Mouse (Mus musculus) MEL (cell line): ENCODE measurements around the gene Map3k1. TPM values are rescaled to one million over a fixed set of nuclear protein-coding genes. Genes with fewer than 3 reads are reported as not detected.

Experiments used
- DNase-seq: peaks from one replicate; pipeline ENCODE4 v3.0.0; 2011; ENCODE audit warnings: low read depth, low spot score
- H3K27ac ChIP-seq: 2 replicates; pipeline ENCODE4 v1.5.1; 2012; ENCODE audit warnings: low read depth, mild to moderate bottlenecking, control low read depth, low read length, moderate library complexity; ENCODE audit not compliant: control insufficient read depth
- H3K27me3 ChIP-seq, 2 experiments: fragments of 150-350 bp in 1 of 2; sonication (generic) in 1 of 2; 2 replicates each; pipeline ENCODE4 v1.6.1; 2012; ENCODE audit warnings: low read length in 2 of 2, mild to moderate bottlenecking in 2 of 2, improper control_type of control experiment in 1 of 2, moderate library complexity in 1 of 2; ENCODE audit not compliant: insufficient read depth in 2 of 2, control insufficient read depth in 1 of 2
- H3K36me3 ChIP-seq, 2 experiments: 2 replicates each; pipeline ENCODE4 v1.6.1; 2012 to 2014; ENCODE audit warnings: low read length in 2 of 2, improper control_type of control experiment in 1 of 2, inconsistent platforms in 1 of 2, mild to moderate bottlenecking in 1 of 2; ENCODE audit not compliant: insufficient read depth in 2 of 2, control insufficient read depth in 1 of 2
- H3K4me1 ChIP-seq, 2 experiments: fragments of 150-350 bp in 1 of 2; sonication (generic) in 1 of 2; 2 replicates each; pipeline ENCODE4 v1.6.1; 2012; ENCODE audit warnings: low read length in 2 of 2, improper control_type of control experiment in 1 of 2, mild to moderate bottlenecking in 1 of 2; ENCODE audit not compliant: insufficient read depth in 2 of 2, control insufficient read depth in 1 of 2
- H3K4me3 ChIP-seq, 2 experiments: fragments of 150-350 bp in 1 of 2; sonication (generic) in 1 of 2; 2 replicates each; pipeline ENCODE4 v1.5.1; 2012; ENCODE audit warnings: low read depth in 2 of 2, low read length in 2 of 2, mild to moderate bottlenecking in 2 of 2, moderate library complexity in 2 of 2, control low read depth in 1 of 2, improper control_type of control experiment in 1 of 2; ENCODE audit not compliant: control insufficient read depth in 1 of 2, insufficient read depth in 1 of 2
- H3K79me2 ChIP-seq: 2 replicates; pipeline ENCODE4 v1.6.1; 2012; ENCODE audit warnings: mild to moderate bottlenecking, low read length, moderate library complexity; ENCODE audit not compliant: control insufficient read depth, poor library complexity, insufficient read depth
- H3K9ac ChIP-seq: 2 replicates; pipeline ENCODE4 v1.6.1; 2012; ENCODE audit warnings: low read depth, mild to moderate bottlenecking, control low read depth, low read length, moderate library complexity; ENCODE audit not compliant: control insufficient read depth, poor library complexity, severe bottlenecking
- H3K9me3 ChIP-seq: fragments of 150-350 bp; sonication (generic); replicated peaks from 2 replicates; pipeline ENCODE4 v1.6.1; 2012; ENCODE audit warnings: mild to moderate bottlenecking, low read length, improper control_type of control experiment, moderate library complexity; ENCODE audit not compliant: insufficient read depth
- CHD1 ChIP-seq: IDR thresholded peaks from 2 replicates; pipeline ENCODE4 v1.6.1; 2012; ENCODE audit warnings: low read depth, mild to moderate bottlenecking, inconsistent platforms, low read length, improper control_type of control experiment
- CHD2 ChIP-seq: IDR thresholded peaks from 2 replicates; pipeline ENCODE4 v1.6.1; 2011; ENCODE audit warnings: low read length, improper control_type of control experiment
- CTCF ChIP-seq, 3 experiments: IDR thresholded peaks in 2 of 3; conservative IDR thresholded peaks in 1 of 3; 2 replicates each; pipeline ENCODE4 v1.5.1; 2011 to 2012; ENCODE audit warnings: low read length in 3 of 3, low read depth in 2 of 3, mild to moderate bottlenecking in 2 of 3, improper control_type of control experiment in 1 of 3, inconsistent platforms in 1 of 3, mixed read lengths in 1 of 3, moderate library complexity in 1 of 3; ENCODE audit not compliant: control insufficient read depth in 1 of 3, insufficient read depth in 1 of 3, poor library complexity in 1 of 3, severe bottlenecking in 1 of 3
- E2F4 ChIP-seq: IDR thresholded peaks from 2 replicates; pipeline ENCODE4 v1.6.1; 2011; ENCODE audit warnings: low read depth, low read length, improper control_type of control experiment, borderline replicate concordance
- EP300 ChIP-seq, 2 experiments: IDR thresholded peaks; 2 replicates each; pipeline ENCODE4 v1.6.1; 2011; ENCODE audit warnings: improper control_type of control experiment in 2 of 2, low read length in 2 of 2, low read depth in 1 of 2, mild to moderate bottlenecking in 1 of 2
- HCFC1 ChIP-seq: IDR thresholded peaks from 2 replicates; pipeline ENCODE4 v1.6.1; 2012; ENCODE audit warnings: low read depth, mild to moderate bottlenecking, inconsistent platforms, low read length, improper control_type of control experiment, moderate library complexity
- MYB ChIP-seq: IDR thresholded peaks from 2 replicates; pipeline ENCODE4 v1.6.1; 2011; ENCODE audit warnings: mild to moderate bottlenecking, low read depth, low read length, improper control_type of control experiment
- MYC ChIP-seq: IDR thresholded peaks from 2 replicates; pipeline ENCODE4 v1.6.1; 2011; ENCODE audit warnings: low read depth, mild to moderate bottlenecking, low read length, improper control_type of control experiment, moderate library complexity
- POLR2A ChIP-seq, 2 experiments: IDR thresholded peaks; 2 replicates each; pipeline ENCODE4 v1.6.1; 2011 to 2012; ENCODE audit warnings: low read length in 2 of 2, mild to moderate bottlenecking in 2 of 2, control low read depth in 1 of 2, improper control_type of control experiment in 1 of 2, low read depth in 1 of 2, moderate library complexity in 1 of 2; ENCODE audit not compliant: control insufficient read depth in 1 of 2, insufficient read depth in 1 of 2, poor library complexity in 1 of 2
- POLR2AphosphoS5 ChIP-seq: IDR thresholded peaks from 2 replicates; pipeline ENCODE4 v1.6.1; 2012; ENCODE audit warnings: low read depth, borderline replicate concordance, mild to moderate bottlenecking, inconsistent platforms, low read length, moderate library complexity, mixed read lengths
- RAD21 ChIP-seq: IDR thresholded peaks from 2 replicates; pipeline ENCODE4 v1.6.1; 2011; ENCODE audit warnings: mild to moderate bottlenecking, low read depth, low read length, improper control_type of control experiment
- RCOR1 ChIP-seq: IDR thresholded peaks from 2 replicates; pipeline ENCODE4 v1.6.1; 2012; ENCODE audit warnings: low read depth, mild to moderate bottlenecking, inconsistent platforms, low read length, improper control_type of control experiment
- SMC3 ChIP-seq: IDR thresholded peaks from 2 replicates; pipeline ENCODE4 v1.6.1; 2011; ENCODE audit warnings: low read depth, low read length, improper control_type of control experiment
- TAL1 ChIP-seq: IDR thresholded peaks from 2 replicates; pipeline ENCODE4 v1.6.1; 2012; ENCODE audit warnings: mild to moderate bottlenecking, inconsistent platforms, low read length, moderate library complexity, mixed read lengths
- TCF12 ChIP-seq: IDR thresholded peaks from 2 replicates; pipeline ENCODE4 v1.6.1; 2014; ENCODE audit warnings: low read depth, mild to moderate bottlenecking, inconsistent platforms, low read length, improper control_type of control experiment, moderate library complexity
- UBTF ChIP-seq: IDR thresholded peaks from 2 replicates; pipeline ENCODE4 v1.6.1; 2012; ENCODE audit warnings: low read depth, mild to moderate bottlenecking, inconsistent platforms, low read length, improper control_type of control experiment, moderate library complexity, borderline replicate concordance; ENCODE audit not compliant: insufficient read depth
- ZC3H11A ChIP-seq: IDR thresholded peaks from 2 replicates; pipeline ENCODE4 v1.6.1; 2012; ENCODE audit warnings: low read depth, mild to moderate bottlenecking, inconsistent platforms, low read length, improper control_type of control experiment
- ZMIZ1 ChIP-seq: IDR thresholded peaks from 2 replicates; pipeline ENCODE4 v1.6.1; 2012; ENCODE audit warnings: low read depth, mild to moderate bottlenecking, inconsistent platforms, low read length, improper control_type of control experiment, moderate library complexity
- polyA plus RNA-seq, 2 experiments: library from polyadenylated mRNA; stranded (reverse) in 1 of 2; unstranded in 1 of 2; fragments of >175 nt in 1 of 2; fragments of >200 nt in 1 of 2; gene quantifications; 2 replicates each; pipeline versions ENCODE4 v1.2.1 to v1.2.4; 2012; ENCODE audit warnings: low replicate concordance in 2 of 2, low read depth in 1 of 2; ENCODE audit not compliant: insufficient read length in 2 of 2, insufficient read depth in 1 of 2, missing spikeins in 1 of 2
- total RNA-seq: library from RNA; depleted of rRNA; stranded (reverse); fragments of 300-350 nt; gene quantifications from 2 replicates; pipeline ENCODE4 v1.2.3, GENCODE M21; 2012

Gene Map3k1
- total and polyA plus RNA-seq, 3 experiments, result 4.3 to 20.7 (median 4.4) TPM

GRCm38 (mm10) chr13:111791596-111791995 is 17.2 kb downstream of the Map3k1 start:
- Histone ChIP-seq H3K9ac (no peak overlapping the region), H3K4me1 (peaks cover 0 to 4% of the 10 kb centered on the region in 2 experiments; a peak in 3 of 4 replicates), H3K27me3 (no peaks in the 10 kb centered on the region), H3K27ac (no peak overlapping the region), H3K4me3 (no peak overlapping the region), H3K9me3 (no peaks in the 10 kb centered on the region), H3K79me2 (peaks cover 2% of the 10 kb centered on the region; the same call in 1 of the 2 replicates), H3K36me3 (no peaks in the 10 kb centered on the region)
- no peak for TF ChIP-seq CHD1
- DNase-seq, result no peak

DNA sequence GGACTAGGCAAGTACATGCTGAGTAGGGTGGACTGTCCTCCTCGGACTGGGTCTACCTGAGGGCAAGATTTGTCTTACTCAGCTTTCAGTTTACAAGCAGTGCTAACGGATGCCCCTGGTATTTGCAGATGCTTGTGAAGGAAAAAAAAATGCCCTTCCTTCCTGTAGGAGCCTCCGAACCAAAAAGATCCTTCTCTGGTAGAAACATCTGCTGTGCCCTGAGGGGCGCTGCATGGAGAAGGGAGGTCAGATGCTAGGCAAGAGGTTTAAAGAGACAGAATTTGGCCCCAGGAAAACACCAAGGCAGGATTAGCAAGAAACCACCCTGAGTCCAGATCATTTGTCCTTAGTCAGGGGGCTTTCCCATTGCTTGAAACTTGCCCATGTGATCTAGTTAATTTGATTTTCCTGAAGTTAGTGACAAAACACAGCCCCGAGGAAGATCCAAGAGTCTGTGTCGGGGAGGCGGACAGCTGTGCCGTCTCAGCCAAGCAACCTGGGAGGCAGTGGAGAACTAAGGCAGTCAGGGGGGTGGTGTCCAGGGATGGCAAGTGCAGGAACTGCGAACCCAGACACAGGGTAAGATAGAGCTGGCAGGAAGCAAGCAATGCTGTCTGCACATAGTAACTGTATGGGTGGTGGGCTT is 19.2 kb downstream of the Map3k1 start:
- Histone ChIP-seq H3K36me3 (no peaks in the 10 kb centered on the region), H3K27ac (no peak overlapping the region), H3K79me2 (peaks cover 2% of the 10 kb centered on the region; the same call in 1 of the 2 replicates), H3K9ac (no peak overlapping the region), H3K27me3 (no peaks in the 10 kb centered on the region), H3K4me1 (no peaks in the 10 kb centered on the region), H3K4me3 (no peak overlapping the region), H3K9me3 (no peaks in the 10 kb centered on the region)
- TF ChIP-seq TAL1 (no peak), E2F4 (no peak), ZC3H11A (no peak), CTCF (IDR thresholded peaks at IDR 0.05 in 2 of 3, conservative IDR thresholded peaks at IDR 0.05 in 1 of 3; ENCODE audit: control insufficient read depth in 1 of 3, insufficient read depth in 1 of 3, low read depth in 2 of 3, low read length in 3 of 3, poor library complexity in 1 of 3, severe bottlenecking in 1 of 3) (no peak), TCF12 (no peak), RAD21 (no peak), MYC (no peak), ZMIZ1 (no peak), CHD1 (no peak), RCOR1 (no peak), HCFC1 (no peak), MYB (no peak), EP300 (IDR thresholded peaks at IDR 0.05; ENCODE audit: low read depth in 1 of 2, low read length in 2 of 2) (no peak), POLR2A (IDR thresholded peaks at IDR 0.05; ENCODE audit: control insufficient read depth in 1 of 2, insufficient read depth in 1 of 2, low read depth in 1 of 2, low read length in 2 of 2, poor library complexity in 1 of 2) (no peak)
- no peak for DNase-seq

GRCm38 (mm10) chr13:111788882-111789281 is 19.9 kb downstream of the Map3k1 start:
- H3K36me3 ChIP-seq, result no peaks in the 10 kb centered on the region
- TF ChIP-seq CHD2, result no peak
- no peak for TF ChIP-seq UBTF
- no peak for TF ChIP-seq POLR2A (IDR thresholded peaks at IDR 0.05; ENCODE audit: control insufficient read depth in 1 of 2, insufficient read depth in 1 of 2, low read depth in 1 of 2, low read length in 2 of 2, poor library complexity in 1 of 2)
- no peak for TF ChIP-seq SMC3
- no peak for TF ChIP-seq CTCF (IDR thresholded peaks at IDR 0.05 in 2 of 3, conservative IDR thresholded peaks at IDR 0.05 in 1 of 3; ENCODE audit: control insufficient read depth in 1 of 3, insufficient read depth in 1 of 3, low read depth in 2 of 3, low read length in 3 of 3, poor library complexity in 1 of 3, severe bottlenecking in 1 of 3)
- TF ChIP-seq CHD1, result no peak
- TF ChIP-seq POLR2AphosphoS5, result no peak
- TF ChIP-seq, all 39 proteins: peak for 0

More at GRCm38 (mm10) chr13:111788882-111789281, 19.9 kb downstream of the Map3k1 start:
- DNase-seq, result no peak
- Histone ChIP-seq H3K4me1 (no peaks in the 10 kb centered on the region), H3K79me2 (peaks cover 2% of the 10 kb centered on the region; the same call in 1 of the 2 replicates), H3K27me3 (no peaks in the 10 kb centered on the region), H3K9me3 (no peaks in the 10 kb centered on the region), H3K27ac (no peak overlapping the region), H3K9ac (no peak overlapping the region), H3K4me3 (no peak overlapping the region)
